Mouse (Mus musculus): Measurements from ENCODE around the gene Gramd2.

The Gramd2 gene

DNA sequence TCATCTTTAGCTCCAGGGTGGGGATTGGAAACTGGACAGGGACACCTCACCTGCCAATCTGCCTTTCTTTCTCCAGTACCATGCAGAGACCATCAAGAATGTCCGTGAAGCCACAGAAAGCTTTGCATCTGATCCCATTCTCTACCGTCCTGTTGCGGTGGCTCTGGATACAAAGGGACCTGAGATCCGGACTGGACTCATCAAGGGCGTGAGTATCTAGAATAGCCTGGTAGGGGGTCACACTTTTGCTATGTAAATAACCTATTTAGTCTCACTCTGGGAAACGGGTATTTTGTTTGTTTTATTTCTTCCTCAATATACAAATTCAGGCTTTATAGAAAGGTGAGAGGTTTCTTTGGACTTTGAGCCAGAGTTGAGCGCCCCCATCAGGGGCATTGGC, 11.5 kb upstream of the Gramd2 start:
- DNase-seq: no peak

DNA sequence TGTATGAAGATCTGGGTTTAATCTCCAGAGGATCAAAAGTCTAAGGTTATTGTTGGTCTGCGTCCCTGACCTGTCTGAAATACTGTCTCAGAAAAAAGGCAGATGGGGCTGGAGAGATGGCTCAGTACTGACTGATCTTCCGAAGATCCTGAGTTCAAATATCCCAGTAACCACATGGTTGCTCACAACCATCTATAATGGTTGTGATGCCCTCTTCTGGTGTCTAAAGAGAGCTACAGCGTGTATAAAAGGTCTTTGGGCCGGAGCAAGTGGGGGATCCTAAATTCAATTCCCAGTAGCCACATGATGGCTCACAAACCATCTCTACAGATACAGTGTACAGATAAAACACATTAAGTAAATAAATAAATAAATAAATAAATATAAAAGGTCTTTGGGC, 10.8 kb upstream of the Gramd2 start:
- DNase-seq: no peak

DNA sequence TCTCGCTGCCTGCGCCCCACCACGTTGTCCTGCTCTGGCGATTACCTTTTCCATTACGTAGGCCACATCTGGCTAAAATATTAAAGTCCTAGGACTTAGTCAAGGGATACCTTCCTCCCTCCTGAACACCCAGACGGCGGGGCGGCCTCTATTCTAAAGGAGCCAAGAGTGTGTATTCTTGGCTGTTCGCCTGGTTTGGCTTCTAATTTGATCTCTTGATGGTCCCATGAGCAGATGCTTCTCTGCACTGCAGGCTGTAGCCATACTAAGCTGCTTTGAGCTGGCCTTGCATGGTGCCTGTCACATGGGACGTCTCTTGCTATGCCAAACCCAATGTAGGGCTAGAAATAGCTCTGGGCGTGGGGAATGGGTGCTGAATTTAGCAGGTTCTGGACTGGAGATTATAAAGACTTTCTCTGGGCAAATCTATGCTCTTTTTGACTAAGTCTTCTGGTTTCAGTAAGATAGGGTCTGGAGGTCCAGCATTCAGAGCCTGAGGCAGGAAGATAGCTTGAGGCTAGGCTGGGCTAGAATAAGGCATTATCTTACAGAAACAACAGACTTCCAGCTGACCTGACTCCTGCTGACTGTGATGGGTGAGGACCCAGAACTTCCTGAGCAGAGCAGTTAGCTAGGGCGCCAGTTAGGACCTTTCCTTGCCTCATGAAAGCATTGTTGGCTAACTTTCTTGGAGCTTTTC, 7.6 kb upstream of the Gramd2 start:
- DNase-seq: no peak

DNA sequence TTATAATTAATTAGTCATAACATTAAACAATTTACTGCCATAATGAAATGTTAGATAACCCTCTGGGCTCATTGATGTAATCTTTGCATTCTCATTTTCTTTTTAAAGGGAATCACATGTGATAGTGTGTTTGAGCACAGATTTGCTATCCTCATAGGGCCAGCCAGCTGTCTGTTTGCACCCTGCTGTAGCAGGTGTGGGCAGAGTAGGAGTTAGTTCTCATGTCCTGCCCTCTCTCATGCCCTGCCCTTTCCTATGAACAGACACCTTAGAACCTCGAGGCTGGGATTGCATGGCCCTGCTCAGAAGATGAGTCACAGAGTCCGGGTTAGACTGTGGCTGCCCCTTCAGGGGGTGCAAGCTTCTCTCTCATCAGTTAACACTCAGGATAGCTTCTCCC, 6.5 kb upstream of the Gramd2 start:
- DNase-seq: no peak

DNA sequence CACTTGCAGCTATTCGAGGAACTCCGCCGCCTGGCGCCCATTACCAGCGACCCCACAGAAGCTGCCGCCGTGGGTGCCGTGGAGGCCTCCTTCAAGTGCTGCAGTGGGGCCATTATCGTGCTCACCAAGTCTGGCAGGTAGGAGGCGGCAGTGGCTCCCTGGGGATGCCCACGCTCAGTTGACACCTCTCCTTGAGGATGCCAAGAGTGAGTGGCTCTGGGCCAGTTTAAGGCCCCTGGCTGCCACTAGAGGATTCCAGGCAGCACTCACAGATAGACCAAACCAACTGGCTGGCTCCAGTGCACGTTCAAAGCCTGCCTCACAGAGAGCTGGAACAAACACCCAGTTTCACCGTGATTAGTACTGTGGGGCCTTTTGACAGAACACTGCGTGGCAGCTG, 4.3 kb upstream of the Gramd2 start:
- DNase-seq: peak; percentile 60

DNA sequence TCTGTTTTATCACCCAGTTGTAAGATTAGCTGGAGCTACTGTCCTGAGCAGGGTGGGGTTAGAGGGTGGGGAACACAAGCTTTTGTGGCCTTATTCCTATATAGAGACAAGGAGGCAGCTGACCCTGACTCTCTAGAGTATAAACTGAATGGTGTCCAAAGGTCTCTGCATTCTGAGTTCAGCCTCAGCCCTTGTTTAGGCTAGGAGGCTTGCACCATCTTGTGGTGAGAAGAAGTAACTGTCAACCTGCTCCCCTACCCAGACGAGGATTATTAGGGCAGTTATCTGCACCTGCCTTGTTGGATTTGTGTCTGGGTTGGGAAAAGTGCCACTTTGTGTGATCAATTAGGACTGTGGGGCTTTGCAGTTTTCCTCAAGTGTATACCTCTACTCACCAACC, 1.6 kb upstream of the Gramd2 start:
- DNase-seq: no peak

DNA sequence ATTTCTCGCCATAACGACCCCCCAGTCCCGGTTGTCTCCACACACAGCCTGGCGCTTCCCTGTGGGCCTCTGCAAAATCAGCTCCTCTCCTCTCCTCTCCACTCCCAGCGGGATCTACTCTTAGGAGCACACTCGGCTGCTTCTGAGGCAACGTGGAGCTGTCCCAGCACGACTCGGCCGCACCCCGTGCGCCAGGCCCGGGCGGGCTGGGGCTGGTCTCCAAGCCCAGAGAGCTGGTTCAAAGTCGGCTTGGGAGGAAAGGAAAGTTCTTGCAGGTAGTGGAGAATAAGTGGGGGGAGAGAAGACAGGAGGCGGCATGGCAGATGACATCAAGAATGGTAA, 561 bp downstream of the Gramd2 start:
- DNase-seq: no peak

DNA sequence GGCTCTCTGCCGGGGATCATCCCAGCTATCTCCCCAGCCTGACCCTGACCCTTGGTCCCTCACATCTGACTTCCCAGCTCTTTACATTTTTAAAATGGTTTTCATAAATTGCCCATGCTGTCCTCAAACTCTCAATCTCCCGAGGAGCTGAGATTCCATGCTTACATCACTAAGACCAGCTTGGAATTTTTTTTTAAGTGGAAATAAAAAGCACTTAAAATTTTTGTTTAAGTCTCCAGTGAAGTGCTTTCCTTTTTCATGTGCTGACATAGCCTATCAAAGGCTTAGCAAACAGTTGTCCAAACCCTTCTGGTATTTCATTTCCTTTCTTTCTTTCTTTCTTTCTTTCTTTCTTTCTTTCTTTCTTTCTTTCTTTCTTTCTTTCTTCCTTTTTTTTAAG, 4.1 kb downstream of the Gramd2 start:
- DNase-seq: no peak

DNA sequence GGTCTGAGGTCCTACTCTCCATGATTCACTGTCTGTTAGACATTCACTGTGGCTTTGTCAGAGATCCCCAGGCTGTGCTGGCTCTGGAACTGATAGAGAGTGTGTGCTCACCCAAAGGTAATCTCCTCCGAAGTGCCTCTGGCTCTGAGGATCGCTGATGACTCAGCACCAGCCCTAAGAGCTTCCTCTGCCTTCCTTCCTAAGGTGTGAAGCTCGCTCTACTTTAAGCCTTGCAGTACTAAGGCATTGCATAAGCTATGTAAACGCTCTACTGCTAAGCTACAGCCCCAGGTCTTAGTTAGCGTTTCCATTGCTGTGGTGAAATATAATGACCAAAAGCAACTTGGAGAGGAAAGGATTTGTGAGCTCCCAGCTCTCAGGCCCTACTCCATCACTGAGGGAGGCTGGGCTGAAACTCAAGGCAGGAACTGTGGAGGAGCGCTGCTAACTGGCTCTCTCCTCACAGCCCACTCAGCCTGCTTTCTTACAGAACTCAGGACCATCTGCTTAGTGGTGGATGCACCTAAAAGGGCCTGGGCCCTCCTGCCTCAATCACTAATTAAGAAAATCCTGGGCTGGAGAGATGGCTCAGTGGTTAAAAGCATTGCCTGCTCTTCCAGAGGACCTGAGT, 7.6 kb downstream of the Gramd2 start:
- DNase-seq: peak; percentile 86

DNA sequence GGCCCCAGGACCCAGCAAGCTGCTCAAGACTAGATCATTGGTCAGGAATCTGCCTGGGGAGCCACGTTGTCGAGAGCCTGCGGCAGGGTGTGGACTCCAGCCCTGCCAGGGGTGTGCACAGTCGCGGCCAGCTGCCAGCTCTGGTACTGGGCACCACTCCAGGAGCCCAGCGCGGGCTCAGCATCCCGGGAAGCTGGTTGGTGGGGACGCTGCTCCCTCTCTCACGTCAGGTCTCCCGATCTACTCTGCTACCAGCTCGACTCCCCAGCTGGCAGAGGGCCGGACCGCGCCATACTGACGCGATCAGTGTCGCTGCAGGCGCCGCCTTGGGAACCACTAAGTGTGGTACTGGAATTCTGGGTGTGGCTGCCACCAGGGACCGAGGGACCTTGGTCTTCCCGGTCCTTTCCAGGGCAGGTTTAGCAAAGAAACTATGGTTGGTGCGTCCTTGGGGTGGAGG, 11.7 kb downstream of the Gramd2 start:
- DNase-seq: peak; percentile 91

DNA sequence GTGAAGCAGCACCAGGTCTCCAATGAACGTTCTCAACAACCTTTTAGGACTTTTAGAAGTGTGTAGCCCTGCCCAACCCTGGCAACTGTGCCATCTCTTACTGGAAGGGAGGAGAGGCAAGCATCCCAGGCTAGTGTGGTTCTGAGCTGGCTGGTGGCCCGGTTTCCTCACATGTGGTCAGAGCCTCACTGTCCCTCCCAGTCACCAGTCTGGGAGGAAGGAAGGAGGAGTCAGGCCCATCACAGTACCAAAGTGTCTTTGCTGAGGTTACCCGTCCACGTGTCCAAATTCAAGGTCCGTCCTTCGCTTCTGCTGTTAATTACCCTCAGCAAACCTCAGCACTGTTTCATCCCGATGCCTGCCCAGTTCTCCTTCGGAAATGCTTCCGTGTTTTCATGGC, 12.2 kb downstream of the Gramd2 start:
- DNase-seq: peak; percentile 54

DNA sequence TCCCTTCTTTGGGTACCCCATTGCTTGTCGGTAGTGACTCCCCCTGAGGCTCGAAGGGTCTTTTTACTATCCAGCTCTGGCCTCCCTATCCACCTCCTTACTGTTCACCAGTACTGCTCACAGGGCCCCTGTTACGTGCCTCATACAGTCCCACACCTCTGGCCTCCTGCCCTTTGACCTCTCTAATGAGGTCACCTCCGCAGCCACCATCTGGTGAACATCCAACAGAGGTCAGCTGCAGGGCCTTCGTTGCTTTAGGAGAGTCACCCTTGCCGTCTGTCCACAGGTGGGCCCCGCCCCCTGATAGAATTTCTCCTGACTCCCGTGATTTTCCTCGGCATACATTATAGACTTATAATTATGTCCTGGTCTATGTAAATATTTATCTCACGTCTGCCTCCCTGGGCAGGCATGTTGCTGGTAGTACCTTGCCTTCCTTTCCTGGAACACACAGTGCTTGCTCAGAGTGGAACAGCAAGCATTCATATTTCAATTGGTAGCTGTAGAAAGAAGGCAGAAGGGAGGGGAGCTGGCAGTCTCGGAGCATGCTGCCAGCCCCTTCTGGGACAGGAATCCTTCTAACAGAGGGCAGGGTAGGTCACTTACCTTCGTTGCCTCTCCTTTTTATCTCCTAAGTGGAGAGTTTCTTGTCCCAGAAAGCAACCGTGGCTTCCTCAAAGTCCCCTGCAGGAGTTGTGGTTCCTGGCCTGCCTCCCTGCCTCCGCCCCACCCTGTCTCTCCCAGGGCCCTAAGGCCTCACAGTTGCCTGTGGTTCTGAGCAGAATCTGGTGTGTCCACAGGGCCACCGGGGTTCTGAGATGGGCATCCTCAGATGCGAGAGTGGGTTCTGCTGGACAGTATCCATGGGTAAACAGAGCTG, 14.9 kb downstream of the Gramd2 start:
- DNase-seq: no peak

DNA sequence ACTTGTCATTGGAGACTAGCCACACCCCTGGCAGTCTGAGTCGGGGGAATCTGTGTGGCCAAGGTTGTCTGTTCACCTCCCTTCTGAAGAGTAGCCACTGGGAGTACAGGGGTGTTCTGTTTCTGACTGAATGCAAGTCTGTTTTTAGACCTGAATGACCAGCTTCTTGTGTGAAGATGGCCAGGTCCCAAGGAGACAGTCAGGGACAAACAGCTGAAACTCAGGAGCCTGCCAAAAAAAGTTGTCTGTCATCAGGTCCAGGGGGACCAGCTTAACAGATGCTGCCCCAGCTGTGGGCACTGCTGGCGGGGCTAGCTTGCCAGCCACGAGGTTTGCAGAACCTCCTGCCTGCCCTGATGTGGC, 15.5 kb downstream of the Gramd2 start:
- no peak for DNase-seq

DNA sequence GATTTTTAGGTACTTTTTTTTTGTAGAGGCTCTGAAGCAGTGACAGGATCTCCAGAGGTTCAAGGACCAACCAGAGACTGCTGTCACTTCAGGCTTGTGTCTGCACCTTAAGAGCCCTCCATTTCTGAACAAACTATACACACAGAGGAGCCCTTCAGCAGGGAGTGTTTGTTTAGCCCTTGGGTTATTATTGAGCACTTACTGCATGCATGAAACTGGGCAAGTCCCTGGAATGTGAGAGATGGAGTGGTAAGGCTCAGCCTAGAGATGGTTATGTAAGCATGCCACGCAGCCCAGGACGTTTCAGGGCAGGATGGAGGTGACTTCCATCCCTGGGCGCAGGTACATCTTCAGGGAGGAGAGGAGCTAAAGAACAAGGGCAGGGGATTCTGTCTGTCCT, 16.4 kb downstream of the Gramd2 start:
- DNase-seq: no peak

DNA sequence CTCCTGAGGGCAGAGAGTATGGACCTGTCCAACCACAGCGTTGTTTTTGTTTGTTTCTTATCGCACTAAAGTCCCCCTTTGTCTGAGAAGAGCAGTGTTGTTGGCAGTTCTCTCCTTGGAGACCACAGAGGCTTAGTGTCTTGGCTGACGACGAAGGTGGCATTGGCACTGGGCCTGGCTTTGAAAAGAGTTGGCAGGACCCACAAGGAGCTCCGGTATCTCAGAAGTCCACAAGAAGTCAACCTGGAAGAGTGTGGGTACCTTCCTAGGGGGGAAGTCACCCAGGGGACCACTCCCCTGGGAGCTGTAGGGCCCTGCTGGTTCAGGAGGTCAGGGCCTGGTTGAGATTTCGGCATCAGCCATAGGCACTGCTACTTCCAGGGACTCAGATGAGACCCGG, 21.1 kb downstream of the Gramd2 start:
- no peak for DNase-seq

DNA sequence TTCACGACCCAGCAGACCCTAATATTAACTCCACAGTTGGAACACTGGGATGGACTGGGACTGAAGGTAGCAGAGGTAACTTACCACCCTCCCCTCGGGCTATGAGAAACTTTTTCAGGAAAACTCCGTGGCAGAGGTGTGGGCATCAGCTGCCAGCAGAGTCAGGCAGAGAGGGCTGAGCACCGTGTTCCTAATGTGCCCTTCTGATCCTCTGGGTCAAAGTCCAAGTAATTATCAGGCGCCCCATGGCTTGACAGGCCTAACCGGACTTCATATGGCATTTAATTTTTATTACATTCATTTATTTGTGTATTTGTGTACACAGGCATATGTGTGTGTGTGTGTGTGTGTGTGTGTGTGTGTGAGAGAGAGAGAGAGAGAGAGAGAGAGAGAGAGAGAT, 23.2 kb downstream of the Gramd2 start:
- no peak for DNase-seq

DNA sequence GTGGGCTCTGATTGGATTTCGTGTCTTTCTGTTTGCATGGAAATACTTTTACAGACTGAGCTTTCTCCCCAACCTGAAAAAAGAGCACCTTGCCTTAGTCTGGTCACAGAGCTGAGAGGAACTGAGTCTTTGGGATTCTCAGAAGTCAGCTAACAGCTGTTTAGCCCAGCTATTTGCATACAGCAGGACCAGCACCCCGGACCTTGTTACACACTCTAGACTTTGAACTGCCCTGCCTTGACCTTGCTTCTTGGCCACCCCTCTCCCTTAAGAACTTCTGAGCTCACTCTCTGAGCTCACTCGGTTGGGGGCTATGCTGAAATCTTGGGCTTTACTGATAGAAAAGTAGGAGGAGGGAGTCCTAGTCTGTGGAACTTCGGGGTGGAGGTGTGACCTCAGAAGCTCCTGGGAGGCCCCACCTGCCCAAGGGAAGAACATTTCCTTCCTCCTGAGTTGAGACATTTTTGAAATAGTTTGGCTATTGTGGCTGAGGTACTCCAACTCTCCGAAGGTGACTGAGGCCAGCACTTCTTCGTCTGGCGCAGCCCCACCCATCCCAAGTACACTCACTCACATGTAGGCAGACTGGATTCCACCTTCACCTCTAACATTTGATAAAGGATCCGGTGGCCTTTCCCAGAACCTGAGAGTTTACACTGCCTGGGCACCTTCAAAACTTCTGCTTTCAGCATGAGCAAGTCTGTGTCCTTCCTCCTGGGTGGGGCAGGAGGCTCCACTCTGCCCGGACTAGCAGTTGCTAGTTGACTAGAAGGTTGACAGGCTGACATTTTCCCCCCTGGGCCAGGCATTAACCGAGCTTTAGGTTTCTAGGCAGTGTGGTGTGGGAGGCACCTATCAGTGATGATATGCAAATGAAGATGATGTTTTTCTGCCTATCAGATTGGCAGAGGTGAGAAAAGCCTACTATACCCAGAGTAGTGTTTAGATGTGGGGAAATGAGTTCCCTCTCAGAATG, 27.2 kb downstream of the Gramd2 start:
- DNase-seq: no peak

DNA sequence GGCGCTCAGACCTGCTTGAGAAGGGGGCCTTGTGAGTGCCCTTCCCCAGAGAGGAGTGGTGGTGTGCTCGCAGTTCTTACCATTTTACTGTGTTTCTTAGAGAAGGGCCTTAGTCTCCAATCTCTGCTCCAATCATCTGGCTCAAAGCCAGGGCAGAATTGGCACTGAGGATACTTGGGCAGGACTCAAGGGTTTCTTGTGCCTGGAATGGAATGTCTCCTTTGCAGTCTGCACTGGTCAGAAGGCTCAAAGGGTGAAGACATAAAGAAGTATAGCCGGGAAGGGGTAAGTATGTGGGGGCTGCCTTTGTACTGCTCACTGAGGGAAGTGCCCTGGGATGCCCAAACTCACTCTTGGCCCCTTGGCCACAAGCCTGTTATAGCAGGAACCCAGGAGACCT, 29.3 kb downstream of the Gramd2 start:
- DNase-seq: no peak

DNA sequence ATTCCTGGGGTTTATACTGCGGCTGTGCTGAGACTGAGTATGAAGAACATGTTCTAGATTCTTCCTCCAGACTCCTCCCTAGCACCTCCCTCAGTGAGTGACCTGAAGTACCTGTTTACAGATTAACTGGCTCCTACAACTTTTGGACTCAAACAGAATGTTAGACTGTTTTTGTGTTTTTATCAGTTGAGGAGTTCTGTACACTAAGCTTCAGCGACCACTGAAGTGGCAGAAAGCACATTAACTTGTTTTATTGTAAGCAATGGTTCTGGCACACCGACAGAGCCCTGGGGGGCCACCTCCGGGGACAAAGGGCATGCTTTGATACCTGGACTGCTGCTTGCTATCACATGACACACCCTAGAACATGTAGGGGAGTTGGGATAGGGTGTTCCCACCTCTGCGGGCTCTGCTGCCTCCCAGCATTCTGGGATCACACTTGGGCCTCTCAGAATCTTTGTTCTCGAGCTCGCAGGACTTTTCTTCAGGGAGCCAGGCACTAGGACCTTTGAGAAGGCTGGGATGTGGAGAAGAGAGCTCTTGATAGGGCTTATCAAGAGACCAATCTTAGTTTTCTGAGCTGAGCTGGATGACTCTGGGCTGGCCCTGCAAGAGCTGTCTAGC, 36.4 kb downstream of the Gramd2 start:
- no peak for DNase-seq

DNA sequence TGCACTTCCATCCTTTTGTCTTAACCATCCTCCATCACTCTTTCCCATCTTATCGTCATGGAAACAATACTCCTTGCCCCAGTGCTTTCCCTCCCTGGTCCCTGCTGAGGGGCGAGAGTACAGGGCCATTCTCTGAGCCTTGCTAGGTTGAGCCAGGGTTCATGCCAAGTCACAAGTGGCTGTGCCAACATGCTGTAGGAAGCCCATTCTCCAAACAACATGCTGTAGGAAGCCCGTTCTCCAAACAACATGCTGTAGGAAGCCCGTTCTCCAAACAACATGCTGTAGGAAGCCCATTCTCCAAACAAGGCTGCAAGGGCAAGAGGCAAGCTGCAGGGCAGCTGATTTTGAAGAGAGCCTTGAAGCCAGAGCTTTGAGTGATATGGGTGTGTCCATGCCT, 38.3 kb downstream of the Gramd2 start:
- DNase-seq: no peak

DNA sequence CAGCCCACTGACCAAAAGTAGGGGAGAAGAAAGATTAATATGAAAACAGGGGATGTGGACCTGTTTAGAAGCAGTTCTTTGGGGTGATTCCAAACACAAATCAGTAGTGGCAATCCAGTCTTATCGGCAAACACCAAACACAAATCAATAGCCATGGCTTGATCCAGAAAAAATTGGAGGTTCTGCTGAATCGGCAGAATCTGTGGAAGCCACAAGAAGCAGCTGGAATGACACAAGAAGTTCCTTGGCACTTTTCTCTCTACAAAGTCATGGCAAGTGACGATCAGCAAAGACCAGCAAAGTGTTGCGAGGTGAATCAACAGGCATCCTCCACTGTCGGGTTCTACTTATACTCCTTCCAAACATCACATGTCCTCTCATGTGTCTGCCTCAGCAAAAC, 41.2 kb downstream of the Gramd2 start:
- DNase-seq: no peak

DNA sequence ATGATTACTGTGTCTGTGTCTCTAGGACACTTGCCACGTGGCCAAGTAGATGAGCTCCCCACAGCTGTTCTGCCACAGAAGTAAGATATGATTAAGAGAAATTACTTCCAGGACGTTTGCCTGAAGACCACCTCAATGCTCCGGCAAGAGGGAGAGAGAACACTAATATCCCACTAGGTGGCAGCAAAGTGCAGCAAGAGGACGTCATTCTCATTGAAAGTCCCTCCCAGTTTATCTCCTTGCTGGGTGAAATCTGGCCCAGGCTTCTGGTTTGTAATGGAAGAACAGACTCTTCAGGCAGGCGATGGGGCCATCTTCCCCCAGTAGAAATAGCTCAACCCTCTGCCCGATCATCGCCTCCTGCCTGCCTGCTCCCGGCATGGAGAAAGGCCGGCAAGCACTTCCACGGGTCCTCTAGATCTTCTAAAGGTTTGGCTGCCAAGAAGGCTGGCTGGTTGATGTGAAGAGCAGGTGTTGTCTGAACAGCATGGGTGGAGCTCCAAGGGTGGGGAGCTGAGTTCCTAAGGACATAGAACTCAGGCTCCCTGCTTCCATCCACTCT, 43.2 kb downstream of the Gramd2 start:
- DNase-seq: peak; percentile 77
